Mouse (Mus musculus): ENCODE results near the gene Ppm1h.

Gene Ppm1h

GRCm38 (mm10) chr10:122678541-122679436 lies at the start of gene Ppm1h:
Gene Ppm1h, plus strand, starts transcription at chr10:122678762.
- DNase-seq (ENCODE audit: low read depth, low spot score), result peak; percentile 91

- DNase-seq (ENCODE audit: low read depth, low spot score), result peak; percentile 7
Observed at GRCm38 (mm10) chr10:122629003-122629402, 49.6 kb upstream of the Ppm1h start.

- no peak for DNase-seq (ENCODE audit: low read depth, low spot score)
Observed at GRCm38 (mm10) chr10:122639879-122640278, 38.7 kb upstream of the Ppm1h start.

GRCm38 (mm10) chr10:122641263-122641795 lies 37.2 kb upstream of the Ppm1h start:
- DNase-seq (ENCODE audit: low read depth, low spot score), result no peak

GRCm38 (mm10) chr10:122642125-122642524 lies 36.4 kb upstream of the Ppm1h start:
- DNase-seq (ENCODE audit: low read depth, low spot score), result no peak

GRCm38 (mm10) chr10:122651932-122652331 lies 26.6 kb upstream of the Ppm1h start:
- DNase-seq (ENCODE audit: low read depth, low spot score), result no peak

GRCm38 (mm10) chr10:122652578-122652977 lies 26.0 kb upstream of the Ppm1h start:
- DNase-seq (ENCODE audit: low read depth, low spot score), result no peak

GRCm38 (mm10) chr10:122665652-122666051 lies 12.9 kb upstream of the Ppm1h start:
- DNase-seq (ENCODE audit: low read depth, low spot score), result no peak

GRCm38 (mm10) chr10:122671253-122671652 lies 7.3 kb upstream of the Ppm1h start:
- no peak for DNase-seq (ENCODE audit: low read depth, low spot score)

- DNase-seq (ENCODE audit: low read depth, low spot score), result no peak
Observed at GRCm38 (mm10) chr10:122672044-122672443, 6.5 kb upstream of the Ppm1h start.

- no peak for DNase-seq (ENCODE audit: low read depth, low spot score)
Observed at GRCm38 (mm10) chr10:122679437-122680045, 979 bp downstream of the Ppm1h start.

- DNase-seq (ENCODE audit: low read depth, low spot score), result no peak
Observed at GRCm38 (mm10) chr10:122680387-122681084, 2.0 kb downstream of the Ppm1h start.

GRCm38 (mm10) chr10:122681085-122681408 lies 2.5 kb downstream of the Ppm1h start:
- no peak for DNase-seq (ENCODE audit: low read depth, low spot score)

- DNase-seq (ENCODE audit: low read depth, low spot score), result no peak
Observed at GRCm38 (mm10) chr10:122683819-122684330, 5.3 kb downstream of the Ppm1h start.

GRCm38 (mm10) chr10:122685297-122685696 lies 6.7 kb downstream of the Ppm1h start:
- DNase-seq (ENCODE audit: low read depth, low spot score), result no peak

GRCm38 (mm10) chr10:122685836-122686531 lies 7.4 kb downstream of the Ppm1h start:
- DNase-seq (ENCODE audit: low read depth, low spot score), result no peak

GRCm38 (mm10) chr10:122690698-122691097 lies 12.1 kb downstream of the Ppm1h start:
- DNase-seq (ENCODE audit: low read depth, low spot score), result no peak

- no peak for DNase-seq (ENCODE audit: low read depth, low spot score)
Observed at GRCm38 (mm10) chr10:122693158-122693777, 14.7 kb downstream of the Ppm1h start.

GRCm38 (mm10) chr10:122693911-122694618 lies 15.5 kb downstream of the Ppm1h start:
- no peak for DNase-seq (ENCODE audit: low read depth, low spot score)

- peak; percentile 24 for DNase-seq (ENCODE audit: low read depth, low spot score)
Observed at GRCm38 (mm10) chr10:122696335-122696734, 17.8 kb downstream of the Ppm1h start.
